Mouse (Mus musculus) adrenal gland, adult 2 months (tissue): ENCODE data around the gene Gm28230. TPM values are rescaled to one million over a fixed set of nuclear protein-coding genes. Genes with fewer than 3 reads are reported as not detected.

Experiments used
- DNase-seq: peaks from one replicate; pipeline ENCODE4 v3.0.0; 2021
- microRNA-seq, 2 experiments: library from miRNA; unstranded; fragments of <30 nt; microRNA quantifications; one replicate each; pipeline ENCODE4 v1.2.0; 2021
- polyA plus RNA-seq: library from polyadenylated mRNA; depleted of rRNA; stranded (reverse); fragments of >200 nt; gene quantifications from 2 replicates; pipeline ENCODE4 v1.2.3, GENCODE M21; 2012; rRNA removed
- total RNA-seq, 2 experiments: library from RNA; stranded (reverse); gene quantifications; 2 replicates each; pipeline ENCODE4 v1.2.3; 2021

Gene Gm28230
- total and polyA plus RNA-seq, 3 experiments = 1.3 to 2.5 (median 1.3) TPM

GRCm38 (mm10) chr2:74763245-74763735 lies 36.8 kb downstream of the Gm28230 start:
- DNase-seq = no peak

- no peak for DNase-seq
These were observed 37.4 kb downstream of the Gm28230 start for GRCm38 (mm10) chr2:74763976-74764375.

GRCm38 (mm10) chr2:74774359-74774758 lies 47.8 kb downstream of the Gm28230 start:
- DNase-seq = no peak

- no peak for DNase-seq
These were observed 51.2 kb downstream of the Gm28230 start for GRCm38 (mm10) chr2:74777536-74778275.

GRCm38 (mm10) chr2:74781386-74781785 lies 54.9 kb downstream of the Gm28230 start:
- no peak for DNase-seq

GRCm38 (mm10) chr2:74795531-74795930 lies 69.0 kb downstream of the Gm28230 start:
- no peak for DNase-seq

Small RNA genes lying within 50 kb of the gene (microRNA-seq; reads per million reads assigned to microRNA genes)
- gene Gm44463 (0 reads per million in 2 experiments), gene Mir10b (16,505 to 18,820 reads per million in 2 experiments)

Other genes starting within 250 kb of the Gm28230 start
- gene Lnpk, start 147.3 kb upstream of the Gm28230 start, total RNA-seq = 10 to 100 TPM; 12.0 to 13.5 TPM
- 4.6 and 6.4 TPM in 2 replicates for gene Lnpk, start 147.3 kb upstream of the Gm28230 start, polyA plus RNA-seq
- not detected for gene Evx2, start 67.2 kb upstream of the Gm28230 start, total RNA-seq
- gene Evx2, start 67.2 kb upstream of the Gm28230 start, polyA plus RNA-seq = not detected in 2 replicates
- gene Hoxd13, start 58.4 kb upstream of the Gm28230 start, total RNA-seq = not detected
- not detected in 2 replicates for gene Hoxd13, start 58.4 kb upstream of the Gm28230 start, polyA plus RNA-seq
- not detected for gene Hoxd12, start 51.7 kb upstream of the Gm28230 start, total RNA-seq
- gene Hoxd12, start 51.7 kb upstream of the Gm28230 start, polyA plus RNA-seq = not detected in 2 replicates
- not detected for gene Hoxd11, start 47.2 kb upstream of the Gm28230 start, total RNA-seq
- gene Hoxd11, start 47.2 kb upstream of the Gm28230 start, polyA plus RNA-seq = not detected in 2 replicates
- gene Hoxd10, start 34.8 kb upstream of the Gm28230 start, total RNA-seq = not detected
- not detected in 2 replicates for gene Hoxd10, start 34.8 kb upstream of the Gm28230 start, polyA plus RNA-seq
- gene Hoxd9, start 29.0 kb upstream of the Gm28230 start, total RNA-seq = 1 to 10 TPM; 3.3 to 7.8 TPM
- 6.5 and 9.0 TPM in 2 replicates for gene Hoxd9, start 29.0 kb upstream of the Gm28230 start, polyA plus RNA-seq
- 10 to 100 TPM; 27.9 to 34.7 TPM for gene Hoxd8, start 22.1 kb upstream of the Gm28230 start, total RNA-seq
- 19.7 and 52.7 TPM in 2 replicates for gene Hoxd8, start 22.1 kb upstream of the Gm28230 start, polyA plus RNA-seq
- gene Hoxd3, start 14.8 kb upstream of the Gm28230 start, total RNA-seq = 1 to 10 TPM in 1 of 2 experiments, under 1 TPM in 1; 0.62 to 1.0 TPM
- 10.6 and 11.1 TPM in 2 replicates for gene Hoxd3, start 14.8 kb upstream of the Gm28230 start, polyA plus RNA-seq
- gene Hoxd4, start 14.8 kb upstream of the Gm28230 start, total RNA-seq = 10 to 100 TPM; 16.7 to 19.3 TPM
- gene Hoxd4, start 14.8 kb upstream of the Gm28230 start, polyA plus RNA-seq = 72.3 and 92.5 TPM in 2 replicates
- gene Hoxd1, start 36.3 kb downstream of the Gm28230 start, total RNA-seq = not detected
- not detected in 2 replicates for gene Hoxd1, start 36.3 kb downstream of the Gm28230 start, polyA plus RNA-seq
- gene Mtx2, start 99.1 kb downstream of the Gm28230 start, total RNA-seq = 10 to 100 TPM; 73.3 to 90.3 TPM
- 153 and 169 TPM in 2 replicates for gene Mtx2, start 99.1 kb downstream of the Gm28230 start, polyA plus RNA-seq